Mouse (Mus musculus) left cerebral cortex, postnatal 4 days (tissue): ENCODE data around the gene Tbca. TPM values are rescaled to one million over a fixed set of nuclear protein-coding genes. Genes with fewer than 3 reads are reported as not detected.

Source experiments
- DNase-seq: peaks from one replicate; pipeline ENCODE4 v3.0.0-alpha.2; 2022
- intact Hi-C: fragments of 180-260 bp; cut with DNase I; formaldehyde crosslinking; loops from one replicate; pipeline ENCODE4 v1.15.1; 2025
- total RNA-seq, 2 experiments: library from RNA; stranded (reverse); gene quantifications; 2 replicates each; pipeline ENCODE4 v1.2.3; 2021

Tbca gene
- total RNA-seq, 2 experiments from 2014 or later, result 283 to 330 TPM

DNA sequence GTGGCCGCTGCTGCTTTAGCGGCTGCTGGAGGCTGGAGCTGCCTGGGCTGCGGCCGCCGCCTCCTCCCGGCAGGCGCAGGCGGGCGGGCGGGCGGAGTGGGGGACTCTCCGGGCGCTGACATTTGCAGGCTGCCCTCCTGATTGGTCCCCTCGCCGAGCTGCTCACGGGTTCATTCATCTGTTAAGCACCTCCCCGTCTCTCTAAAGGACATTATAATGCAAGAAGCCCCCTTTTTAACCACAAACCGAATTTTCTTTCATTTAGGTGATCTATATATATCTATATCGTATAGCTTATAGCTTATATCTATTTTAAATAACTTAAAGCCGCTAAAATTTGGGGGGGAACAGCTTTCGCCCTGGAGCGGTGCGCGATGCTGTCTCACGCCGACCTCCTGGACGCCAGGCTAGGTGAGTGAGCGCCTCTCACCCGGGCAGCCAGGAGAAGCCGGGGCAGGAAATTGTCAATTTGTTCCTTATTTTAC, 86.7 kb downstream of the Tbca start, which contains the start of gene Otp:
Gene Otp (plus strand): TSS at position 207 of the 485 bp plus-strand sequence.
- intact Hi-C loops, result no loop called here
- peak; percentile 24 for DNase-seq

- intact Hi-C loops, result no loop called here
- DNase-seq, result peak; percentile 17
These were observed 87.8 kb downstream of the Tbca start for GRCm38 (mm10) chr13:94876286-94877210.

DNA sequence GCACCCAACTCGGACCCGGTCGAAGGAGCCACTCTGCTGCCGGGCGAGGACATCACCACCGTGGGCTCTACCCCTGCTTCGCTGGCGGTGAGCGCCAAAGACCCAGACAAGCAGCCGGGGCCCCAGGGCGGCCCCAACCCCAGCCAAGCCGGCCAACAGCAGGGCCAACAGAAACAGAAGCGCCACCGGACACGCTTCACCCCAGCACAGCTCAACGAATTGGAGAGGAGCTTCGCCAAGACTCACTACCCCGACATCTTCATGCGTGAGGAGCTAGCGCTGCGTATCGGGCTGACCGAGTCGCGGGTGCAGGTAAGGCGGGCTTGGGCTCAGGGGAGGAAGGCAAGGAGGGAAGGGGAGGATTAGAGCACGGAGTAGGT, 88.5 kb downstream of the Tbca start:
- intact Hi-C loops, result no loop called here
- no peak for DNase-seq

DNA sequence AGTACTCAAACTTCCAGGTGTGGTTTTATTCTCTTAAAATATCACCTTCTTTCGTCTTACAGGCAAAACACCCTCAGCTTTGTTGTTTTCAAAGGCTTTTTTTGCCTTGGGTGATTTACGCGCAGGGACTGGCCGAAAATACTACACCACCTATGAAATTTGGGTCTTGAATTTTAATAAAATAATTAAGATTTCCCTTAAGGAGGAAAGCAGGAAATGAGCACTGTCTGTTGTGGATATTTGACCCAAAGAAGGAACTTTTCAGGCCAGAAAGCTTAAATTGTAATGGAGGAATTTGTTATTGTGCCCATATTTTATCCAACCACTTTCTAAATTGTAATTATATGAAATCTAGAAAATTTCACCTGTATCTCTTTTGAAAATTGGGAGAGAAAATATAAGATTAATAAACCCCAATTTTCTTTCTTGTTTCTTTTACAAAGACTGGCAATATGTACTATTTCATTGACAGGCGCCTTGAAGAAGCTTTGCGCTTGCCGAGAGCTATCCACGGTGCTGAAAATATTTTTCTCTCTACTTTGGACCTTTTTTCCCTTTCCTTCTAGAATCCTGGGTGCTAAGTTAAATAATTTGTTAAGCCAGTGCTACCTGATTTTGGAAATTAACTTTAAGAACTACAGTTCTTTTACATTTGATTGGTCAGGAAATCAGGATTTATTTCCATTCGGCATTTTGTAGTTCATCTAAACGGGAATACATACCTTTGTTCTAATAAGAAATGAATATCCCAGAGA, 89.5 kb downstream of the Tbca start:
- intact Hi-C loops, result no loop called here
- no peak for DNase-seq

- no peak for DNase-seq
- intact Hi-C loops, result loop anchor here (5.0 kb wide), 1 partner anchor 174 kb away; no protein-coding TSS in a partner anchor
These were observed 92.5 kb downstream of the Tbca start for GRCm38 (mm10) chr13:94881201-94881600.

DNA sequence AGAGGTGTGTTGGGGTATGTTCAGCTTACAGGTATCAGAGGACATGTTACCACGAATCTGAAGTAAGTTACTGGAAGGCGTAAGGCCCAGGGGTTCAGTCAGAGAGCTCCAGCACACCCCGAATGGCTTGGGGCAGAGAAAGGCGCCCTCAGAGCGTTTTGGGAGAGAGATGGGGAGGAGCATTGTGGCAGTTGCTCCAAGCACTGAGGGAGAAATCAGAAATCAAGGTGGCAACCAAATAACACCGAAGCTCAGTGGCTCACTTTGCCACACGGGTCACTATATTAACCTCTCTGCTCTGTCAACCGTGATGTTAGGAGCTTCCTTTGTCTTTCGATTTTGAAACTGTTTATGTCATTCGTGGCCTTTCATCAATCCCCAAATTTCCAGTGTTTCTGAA, 93.5 kb downstream of the Tbca start:
- intact Hi-C loops, result loop anchor here (5.0 kb wide), 1 partner anchor 175 kb away; no protein-coding TSS in a partner anchor
- DNase-seq, result no peak

DNA sequence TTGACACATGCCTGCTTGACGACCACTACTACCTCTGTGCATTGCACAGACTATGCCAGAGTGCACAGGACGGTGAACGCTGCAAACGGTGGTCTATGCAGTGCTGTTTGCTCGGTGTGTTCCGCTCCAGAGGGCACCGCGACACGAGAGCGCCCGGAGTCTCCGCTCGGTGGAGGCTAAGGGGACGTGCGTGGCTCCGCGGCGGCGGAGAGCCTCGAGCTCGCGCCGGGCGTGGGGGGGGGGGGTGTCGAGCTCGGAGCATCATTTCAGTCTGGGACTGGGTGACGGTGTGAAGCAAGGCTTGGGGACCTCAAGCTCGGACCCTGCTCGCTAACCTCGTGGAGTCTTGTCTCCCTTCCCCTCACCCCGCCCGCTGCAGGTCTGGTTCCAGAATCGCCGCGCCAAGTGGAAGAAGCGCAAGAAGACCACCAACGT, 94.0 kb downstream of the Tbca start:
- no peak for DNase-seq
- intact Hi-C loops, result loop anchor here (5.0 kb wide), 1 partner anchor 175 kb away; no protein-coding TSS in a partner anchor

DNA sequence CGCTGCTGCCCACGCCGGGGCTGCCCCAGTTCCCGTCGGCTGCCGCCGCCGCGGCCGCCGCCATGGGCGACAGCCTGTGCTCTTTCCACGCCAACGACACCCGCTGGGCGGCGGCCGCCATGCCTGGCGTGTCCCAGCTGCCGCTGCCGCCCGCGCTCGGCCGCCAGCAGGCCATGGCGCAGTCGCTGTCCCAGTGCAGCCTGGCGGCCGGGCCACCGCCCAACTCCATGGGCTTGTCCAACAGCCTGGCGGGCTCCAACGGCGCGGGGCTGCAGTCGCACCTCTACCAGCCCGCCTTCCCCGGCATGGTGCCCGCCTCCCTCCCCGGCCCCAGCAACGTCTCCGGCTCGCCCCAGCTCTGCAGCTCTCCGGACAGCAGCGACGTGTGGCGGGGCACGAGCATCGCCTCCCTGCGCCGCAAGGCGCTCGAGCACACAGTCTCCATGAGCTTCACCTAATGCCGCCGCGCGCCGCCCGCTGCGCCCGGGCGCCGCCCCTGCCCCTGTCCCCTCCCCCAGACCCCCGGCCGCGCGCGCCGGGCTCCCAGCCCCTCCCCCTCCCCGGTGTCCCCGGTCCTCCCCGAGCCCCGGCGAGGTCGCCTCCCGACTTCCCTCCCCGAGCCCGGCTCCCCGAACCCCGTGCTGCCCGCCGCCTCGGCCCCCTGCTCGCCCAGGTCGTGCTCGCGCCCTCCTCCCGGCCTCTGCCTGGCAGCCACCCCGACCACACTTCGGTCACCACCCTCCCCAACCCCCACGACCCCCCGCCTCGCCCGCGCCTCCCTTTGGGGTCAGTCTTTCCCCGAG, 94.7 kb downstream of the Tbca start:
- intact Hi-C loops, result loop anchor here (5.0 kb wide), 1 partner anchor 176 kb away; no protein-coding TSS in a partner anchor
- peak; percentile 84 for DNase-seq

DNA sequence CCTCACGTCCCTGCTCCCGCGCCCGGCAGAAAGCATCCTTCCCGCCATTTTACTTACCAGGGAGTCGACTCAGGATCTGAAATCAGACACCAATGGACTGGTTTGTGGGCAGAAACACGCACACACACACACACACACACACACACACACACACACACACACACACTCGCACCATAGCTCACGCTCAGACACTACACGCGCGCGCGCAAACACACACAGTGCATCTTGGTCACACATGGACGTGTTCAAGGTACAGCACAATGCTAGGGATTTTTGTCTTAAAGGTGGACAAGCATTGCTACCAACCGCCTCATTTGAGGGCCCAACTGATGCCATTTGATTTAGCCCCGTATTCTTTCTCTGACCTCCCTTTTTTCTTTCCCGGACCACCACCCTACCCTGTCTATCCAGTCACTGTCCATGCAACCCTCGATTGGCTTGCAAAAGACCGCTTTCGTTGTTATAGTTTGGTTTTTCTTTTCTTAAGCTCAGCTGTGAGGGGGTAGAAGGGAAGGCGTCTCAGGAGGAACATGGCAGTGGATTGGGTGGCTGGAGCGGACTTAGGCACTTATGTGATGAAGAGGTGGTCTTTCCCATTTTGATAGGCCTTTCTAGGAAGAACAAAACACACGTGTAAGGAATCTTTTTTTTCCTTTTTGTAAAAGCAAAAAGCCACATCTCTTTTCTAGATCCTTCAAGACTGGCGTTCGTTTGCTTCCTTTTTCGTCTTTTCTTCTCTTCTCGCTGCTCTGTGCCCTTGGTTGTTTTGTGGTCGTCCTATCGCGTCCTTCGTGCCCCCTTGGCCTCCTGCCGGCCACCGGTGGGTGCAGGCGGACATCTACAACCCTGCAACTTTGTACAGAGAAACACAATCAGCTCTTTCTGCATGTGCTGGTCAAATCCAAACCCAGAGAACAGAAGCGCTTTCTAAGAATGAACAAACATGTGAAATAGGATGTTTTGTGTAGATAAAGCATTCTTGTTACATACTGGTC, 95.6 kb downstream of the Tbca start:
- intact Hi-C loops, result loop anchor here (5.0 kb wide), 1 partner anchor 177 kb away; no protein-coding TSS in a partner anchor
- DNase-seq, result no peak

DNA sequence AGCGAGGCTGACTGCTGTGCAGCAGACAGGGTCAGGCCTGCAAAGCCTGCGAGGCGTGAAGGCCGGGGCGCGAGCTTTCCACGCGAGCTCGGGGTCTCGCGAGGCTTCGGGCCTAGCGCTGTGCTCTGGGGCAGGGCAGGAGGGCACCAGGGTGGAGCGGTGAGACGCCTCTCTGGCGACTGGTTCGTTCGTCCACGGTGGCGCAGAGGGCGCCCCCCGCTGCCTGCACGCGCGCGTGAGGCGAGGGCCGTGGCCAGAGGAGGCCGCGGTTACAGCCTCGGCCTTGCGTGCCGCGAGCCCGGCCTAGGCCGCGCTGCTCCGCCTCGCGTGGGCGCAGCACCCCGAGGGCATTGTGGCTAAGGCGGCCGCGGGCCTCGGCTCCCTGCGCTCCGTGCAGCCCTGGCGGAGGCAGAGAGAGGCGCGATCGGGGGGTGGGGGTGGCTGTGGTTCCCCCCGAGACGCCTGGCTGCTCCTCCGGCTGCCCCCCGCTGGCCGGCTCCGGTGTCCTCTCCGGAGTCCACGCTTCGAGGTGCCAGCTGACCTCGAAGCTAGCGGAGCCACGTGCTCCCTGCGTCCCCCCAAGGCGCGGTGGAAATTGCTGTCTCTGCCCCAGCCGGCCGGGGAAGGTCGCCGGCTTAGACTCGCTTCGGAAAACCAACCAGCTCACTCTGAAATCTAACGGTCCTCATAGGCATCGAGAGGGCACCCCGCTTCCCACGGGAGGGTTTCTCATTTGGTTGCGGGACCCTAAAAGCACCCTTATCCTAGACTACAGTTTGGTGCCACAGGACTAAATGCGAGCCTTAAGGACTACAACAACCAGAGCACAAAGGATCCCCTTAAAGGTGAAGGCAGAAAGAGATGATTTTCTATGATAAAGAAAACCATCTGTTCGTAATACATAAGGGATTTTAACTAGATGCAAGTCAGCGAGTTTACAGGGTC, 96.9 kb downstream of the Tbca start:
- intact Hi-C loops, result no loop called here
- peak; percentile 16 for DNase-seq

Other genes with a start within 250 kb of the Tbca start
- gene Otp, start 86.7 kb downstream of the Tbca start, total RNA-seq, result 1 to 10 TPM in 1 of 2 experiments, under 1 TPM in 1; 0.14 to 1.4 TPM
- 10 to 100 TPM; 24.8 to 28.1 TPM for gene Wdr41, start 187.4 kb downstream of the Tbca start, total RNA-seq